Mouse (Mus musculus) c-Kit-negative CD71-positive TER-119-positive erythroid progenitor cells, embryonic 14.5 days (primary cell): ENCODE results near the gene Dnajb1.
"Not testable (repeated sequence)": the region's sequence is repeated elsewhere in the genome, so short reads cannot be mapped to it uniquely, and the experiment has no call there.

ENCODE experiments used
- DNase-seq: peaks from one replicate; pipeline ENCODE4 v3.0.0-alpha.2; 2013; ENCODE audit warnings: low read depth, low spot score

The Dnajb1 gene

DNA sequence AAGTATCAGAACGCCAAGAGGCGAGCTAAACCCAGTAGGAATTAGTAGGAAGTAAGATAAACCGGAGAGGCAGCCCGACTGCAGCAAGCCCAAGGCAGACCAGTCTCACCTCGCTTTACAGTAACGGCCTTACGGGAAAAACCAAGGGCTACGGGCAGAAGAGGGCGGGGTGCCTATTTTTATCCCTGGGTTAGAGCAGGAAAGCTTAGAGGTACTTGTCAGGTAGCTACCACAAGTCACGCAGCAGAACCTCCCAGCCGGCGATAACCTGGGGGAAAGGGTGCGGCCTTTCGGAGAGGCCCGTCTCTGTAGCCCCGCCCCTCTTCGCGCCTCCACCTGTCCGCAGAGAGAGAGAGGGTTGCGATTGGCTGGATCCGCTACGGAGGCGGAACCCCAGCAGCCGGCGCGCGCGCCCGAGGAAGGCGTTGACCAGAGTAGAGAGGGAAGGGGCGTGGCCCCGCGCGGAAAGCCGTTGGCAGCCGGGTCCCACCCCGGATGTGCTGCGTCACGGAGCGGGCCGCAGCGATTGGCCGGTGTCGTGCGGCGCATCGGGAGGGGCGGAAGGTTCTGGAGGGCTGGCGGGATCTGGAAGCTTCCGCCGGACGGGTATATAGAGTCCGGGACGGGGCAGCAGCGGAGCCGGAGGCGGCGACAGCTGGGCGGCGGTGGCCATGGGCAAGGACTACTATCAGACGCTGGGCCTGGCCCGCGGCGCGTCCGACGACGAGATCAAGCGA is at the start of gene Dnajb1, which contains the start of gene Tecr:
Dnajb1 (plus strand) TSS at position 533 of the 737 bp plus-strand sequence.
Tecr (minus strand) TSS at position 311 of the 737 bp plus-strand sequence.
- peak; percentile 99 for DNase-seq

DNA sequence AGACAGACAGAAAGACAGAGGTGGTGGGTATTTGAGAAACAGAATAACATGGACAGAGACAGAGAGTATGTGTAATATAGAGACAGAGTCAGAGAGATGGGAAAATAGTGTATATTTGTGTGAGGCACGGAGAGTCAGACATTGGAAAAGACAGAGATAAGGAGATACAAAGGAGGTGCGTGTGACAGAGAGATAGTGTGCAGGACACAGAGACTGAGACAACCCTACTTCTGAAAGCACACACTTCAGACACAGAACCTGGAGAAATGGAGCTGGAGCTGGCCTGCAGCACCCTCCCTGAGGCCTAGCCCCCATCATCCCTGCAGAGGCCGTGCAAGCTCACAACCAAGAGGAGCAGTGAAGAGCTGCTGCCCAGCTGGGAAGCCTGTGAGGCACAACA is 45.3 kb upstream of the Dnajb1 start:
- no peak for DNase-seq

DNA sequence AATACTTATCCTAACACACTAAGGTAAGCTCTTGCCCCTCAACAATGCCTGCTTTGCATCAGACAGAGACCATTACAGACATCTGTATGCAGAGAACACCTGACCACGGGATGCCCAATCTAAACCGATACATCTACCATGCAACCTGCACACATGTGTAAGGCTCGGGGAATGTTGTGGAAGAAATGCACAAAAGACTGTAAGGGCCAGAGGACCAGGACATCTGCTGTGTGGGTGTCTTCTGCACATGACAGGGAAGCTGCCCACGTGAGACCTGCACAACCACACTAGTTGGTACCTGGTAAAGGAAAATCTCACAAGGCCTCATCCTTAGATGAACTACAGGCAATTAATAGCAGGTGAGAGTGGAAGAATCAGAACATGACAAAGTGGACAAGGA is 44.7 kb upstream of the Dnajb1 start:
- no peak for DNase-seq

DNA sequence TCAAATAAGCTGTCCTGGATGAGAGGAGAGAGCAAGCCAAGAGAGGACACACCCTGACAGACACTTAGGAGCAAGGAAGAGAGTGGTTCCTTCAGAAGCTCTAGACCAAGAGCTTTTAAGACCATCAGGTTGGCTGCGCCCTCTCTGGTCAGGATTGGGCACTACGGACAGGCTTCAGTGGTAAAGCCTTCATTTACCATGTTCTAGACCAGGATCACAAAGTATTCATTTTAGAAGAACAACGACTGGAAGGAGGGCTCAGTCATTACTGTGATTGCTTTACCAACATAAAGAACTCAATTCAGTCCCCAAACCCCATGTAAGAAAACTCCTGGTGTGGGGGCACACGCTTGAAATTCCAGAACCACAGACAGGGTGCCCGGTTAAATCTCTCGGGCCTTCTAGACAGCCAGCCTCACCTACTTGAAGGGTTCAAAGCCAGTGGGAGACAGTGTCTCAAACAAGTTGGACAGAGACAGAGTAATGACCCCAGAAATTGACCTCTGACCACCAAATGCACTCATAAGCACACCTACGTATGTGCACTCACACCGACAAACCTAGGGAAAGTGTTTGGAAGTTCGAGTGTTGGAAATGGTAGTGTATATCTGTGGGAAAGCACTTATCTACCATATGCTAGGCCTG is 42.1 kb upstream of the Dnajb1 start:
- DNase-seq, result no peak

DNA sequence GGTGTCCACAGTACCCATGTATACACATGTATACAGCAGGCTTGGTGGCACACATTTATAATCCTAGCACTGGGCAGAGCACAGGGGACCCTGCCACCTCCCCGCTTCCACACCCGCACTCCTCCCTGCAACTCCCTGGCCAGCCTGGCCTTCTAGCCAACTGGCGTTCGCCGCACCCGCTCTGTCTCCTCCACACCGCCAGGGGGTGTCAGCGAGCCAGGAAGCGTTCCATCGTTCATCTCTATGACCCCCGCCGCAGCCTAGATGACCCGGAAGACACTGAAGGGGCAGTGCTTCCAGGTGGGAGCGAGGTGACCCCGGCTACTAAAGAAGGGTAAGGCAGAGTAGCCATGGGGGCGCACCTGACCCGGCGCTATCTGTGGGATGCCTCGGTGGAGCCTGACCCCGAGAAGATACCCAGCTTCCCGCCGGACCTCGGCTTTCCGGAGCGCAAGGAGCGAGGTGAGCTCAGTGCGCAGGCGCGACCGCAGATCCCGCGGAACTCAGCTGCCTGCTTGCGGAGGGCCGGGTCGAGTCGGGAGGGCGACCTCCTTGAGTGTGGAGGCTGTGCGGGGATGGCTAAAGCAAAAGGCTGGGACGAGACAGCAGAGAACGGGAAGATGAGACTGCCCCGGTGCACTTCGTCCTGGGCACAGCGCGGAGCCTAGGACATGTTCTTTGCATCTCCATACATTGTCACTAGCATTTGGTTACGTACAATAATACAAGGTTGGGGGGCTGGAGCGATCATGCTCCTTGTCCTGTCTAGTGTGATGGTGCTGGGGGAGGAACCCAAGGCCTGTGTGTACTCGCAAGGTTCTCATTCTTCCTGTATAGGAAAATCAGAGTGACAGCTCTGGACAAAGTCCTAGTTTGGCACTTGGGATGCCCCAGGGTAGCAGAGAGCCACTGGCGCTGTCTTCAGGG is 41.3 kb upstream of the Dnajb1 start, which contains the start of gene Ndufb7:
Ndufb7 (plus strand) TSS at position 203 of the 927 bp plus-strand sequence.
- DNase-seq, result peak; percentile 71

DNA sequence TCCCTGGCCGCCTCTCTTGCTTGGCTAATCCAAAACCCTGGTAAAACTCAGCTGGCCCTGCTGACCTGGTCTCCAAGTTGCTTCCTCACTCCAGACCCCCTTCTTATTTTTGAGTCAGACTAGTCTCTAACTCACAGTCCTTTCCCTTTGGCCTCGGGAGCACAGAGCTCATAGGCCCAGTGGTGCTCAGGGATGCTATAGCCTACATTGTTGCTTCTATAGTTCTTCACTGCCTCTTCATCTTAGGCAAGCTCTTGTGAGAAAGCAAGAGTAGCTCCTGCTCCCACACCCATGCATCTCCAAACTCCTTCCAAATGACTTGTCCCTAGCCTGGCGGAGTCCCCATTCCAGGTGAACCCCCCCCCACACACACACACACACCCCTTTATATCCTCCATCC is 40.3 kb upstream of the Dnajb1 start:
- no peak for DNase-seq

DNA sequence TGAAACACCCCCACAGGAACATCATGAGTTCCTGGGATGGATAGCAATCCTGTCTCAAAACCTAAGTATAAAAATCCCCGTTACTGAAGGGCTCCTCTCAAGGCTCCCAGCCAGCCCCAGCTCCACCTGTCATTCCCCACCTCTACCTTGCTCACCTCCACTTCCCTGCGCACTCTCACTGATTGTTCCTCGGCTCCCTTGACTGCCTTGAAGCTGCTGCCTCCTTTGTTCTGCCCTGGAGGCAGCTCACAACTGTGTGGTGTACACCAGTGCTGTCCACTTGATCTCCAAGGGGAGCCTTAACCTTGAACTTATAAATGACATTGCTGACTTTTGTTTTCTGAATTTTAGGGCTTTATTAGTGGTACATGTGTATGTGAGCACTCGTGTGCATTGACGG is 39.9 kb upstream of the Dnajb1 start:
- no peak for DNase-seq

DNA sequence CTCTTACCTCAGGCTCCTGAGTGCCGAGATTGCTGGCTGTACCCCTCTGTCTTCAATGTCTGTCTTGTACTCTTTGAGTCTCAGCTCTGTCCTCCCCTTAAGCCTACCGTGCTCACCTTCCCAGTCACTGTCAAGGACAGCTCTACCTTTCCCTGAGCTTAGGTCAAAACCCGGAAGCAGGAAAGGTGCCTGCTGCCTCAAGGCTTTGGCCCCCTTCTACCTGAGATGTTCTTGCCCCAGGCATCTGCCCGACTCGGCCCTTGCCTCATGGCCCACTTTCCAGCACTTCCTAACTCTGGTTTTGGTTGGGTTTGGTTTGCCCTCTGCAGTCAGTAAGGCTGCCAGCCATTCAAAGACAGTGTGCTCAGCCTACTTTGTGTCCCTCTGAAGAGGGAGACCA is 39.2 kb upstream of the Dnajb1 start:
- DNase-seq, result no peak

DNA sequence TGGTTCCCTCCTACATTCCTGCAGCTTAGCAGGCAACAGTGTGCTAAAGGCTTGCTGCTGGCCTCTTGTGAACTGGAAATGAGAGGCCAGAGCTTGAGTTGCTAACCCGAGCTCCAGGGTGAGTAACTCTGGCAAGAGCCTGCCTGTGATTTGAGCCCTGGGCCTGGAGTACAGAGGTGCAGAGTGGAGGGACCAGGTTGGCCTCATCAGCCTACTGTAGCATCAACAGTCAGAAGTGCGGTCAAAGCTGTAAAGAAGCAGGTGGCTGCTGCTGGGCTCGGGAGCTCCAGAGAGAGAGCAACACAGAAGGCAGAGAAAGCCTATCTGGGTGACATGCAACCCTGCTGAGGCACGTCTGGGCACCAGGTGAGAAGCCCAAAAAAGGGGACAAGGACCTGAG is 38.8 kb upstream of the Dnajb1 start:
- no peak for DNase-seq

DNA sequence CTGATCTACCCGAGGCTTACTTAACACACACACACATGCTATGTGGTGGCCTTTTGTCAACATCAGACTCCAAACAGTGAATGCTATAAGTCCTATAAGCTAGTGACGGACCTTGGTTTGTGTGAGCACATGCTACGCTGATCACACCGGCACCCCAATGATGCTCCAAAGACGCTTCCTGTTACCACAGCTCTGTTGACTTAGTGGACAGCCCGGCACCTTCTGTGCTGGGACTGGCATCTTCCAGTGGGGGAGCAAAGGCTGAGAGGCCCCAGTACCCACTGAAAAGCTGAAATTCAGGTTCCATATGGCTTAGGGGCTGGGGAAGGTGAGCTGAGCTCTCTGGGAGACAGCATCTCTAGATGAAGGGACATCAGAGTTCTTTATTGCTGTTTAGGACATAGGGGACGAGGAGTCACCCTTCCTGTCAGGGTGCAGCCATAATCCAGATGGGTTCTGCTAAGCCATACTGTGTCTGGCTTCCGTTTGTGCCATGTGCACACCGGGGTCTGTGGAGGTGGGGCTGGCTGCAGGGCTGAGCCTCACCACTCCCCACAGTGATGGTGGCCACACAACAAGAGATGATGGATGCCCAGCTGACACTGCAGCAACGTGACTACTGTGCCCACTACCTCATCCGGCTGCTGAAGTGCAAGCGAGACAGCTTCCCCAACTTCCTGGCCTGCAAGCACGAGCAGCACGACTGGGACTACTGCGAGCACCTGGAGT is 37.6 kb upstream of the Dnajb1 start:
- no peak for DNase-seq

DNA sequence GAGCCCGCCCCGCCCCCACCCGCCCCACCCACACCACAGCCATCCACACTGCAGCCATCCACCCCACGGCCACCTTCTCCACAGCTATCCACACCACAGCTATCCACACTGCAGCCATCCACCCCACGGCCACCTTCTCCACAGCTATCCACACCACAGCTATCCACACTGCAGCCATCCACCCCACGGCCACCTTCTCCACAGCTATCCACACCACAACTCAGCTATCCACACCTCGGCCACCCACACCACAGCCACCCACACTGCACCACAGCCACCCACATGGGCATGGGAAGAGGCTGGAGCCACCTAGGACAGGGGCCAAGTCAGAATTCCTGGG is 37.0 kb upstream of the Dnajb1 start:
- DNase-seq, result not testable (repeated sequence)

DNA sequence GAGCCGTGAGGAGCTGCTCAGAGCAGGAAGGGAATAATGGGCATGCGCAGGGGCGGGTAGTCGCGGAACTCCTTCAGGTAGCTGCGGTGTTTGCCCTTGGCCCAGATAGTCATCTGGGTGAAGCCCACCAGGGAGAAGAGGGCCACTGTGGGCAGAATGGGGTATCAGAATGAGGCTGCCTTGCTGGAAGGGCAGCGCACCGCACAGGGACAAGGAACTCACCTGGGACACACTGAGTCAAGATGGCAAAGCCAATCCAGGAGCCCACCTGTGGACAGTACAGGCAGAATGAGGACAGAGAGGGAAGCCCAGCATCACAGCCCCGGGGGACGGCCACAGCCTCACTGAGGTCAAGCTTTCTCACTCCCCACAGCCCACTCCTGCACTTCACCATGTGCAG is 36.2 kb upstream of the Dnajb1 start:
- DNase-seq, result no peak

DNA sequence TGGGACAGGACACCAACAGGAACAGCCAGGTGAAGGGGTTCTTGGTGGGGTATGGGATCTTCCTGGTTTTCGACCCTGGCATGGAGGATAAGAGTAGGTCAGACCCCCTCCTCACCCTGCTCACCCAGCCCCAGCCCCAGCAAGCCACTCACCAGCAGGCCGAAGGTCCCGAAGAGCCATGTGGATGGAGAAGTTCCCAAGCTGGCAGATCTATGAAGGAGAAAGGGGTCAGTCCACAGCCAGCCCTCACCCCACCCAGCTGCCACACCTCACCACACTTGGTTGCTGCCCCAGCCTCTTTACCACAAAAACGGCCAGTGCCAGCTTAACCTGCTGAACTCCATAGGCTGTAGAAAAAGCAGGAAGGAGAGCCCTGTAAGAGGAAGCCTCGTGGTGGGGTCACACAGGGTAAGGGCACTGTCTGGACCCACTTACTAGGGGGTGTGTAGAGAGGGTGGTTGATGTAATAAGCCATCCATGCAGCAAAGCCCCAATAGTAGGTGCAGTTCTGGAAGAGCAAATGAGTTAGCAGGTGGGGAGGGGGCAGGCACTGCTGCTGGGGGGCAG is 35.7 kb upstream of the Dnajb1 start:
- no peak for DNase-seq

DNA sequence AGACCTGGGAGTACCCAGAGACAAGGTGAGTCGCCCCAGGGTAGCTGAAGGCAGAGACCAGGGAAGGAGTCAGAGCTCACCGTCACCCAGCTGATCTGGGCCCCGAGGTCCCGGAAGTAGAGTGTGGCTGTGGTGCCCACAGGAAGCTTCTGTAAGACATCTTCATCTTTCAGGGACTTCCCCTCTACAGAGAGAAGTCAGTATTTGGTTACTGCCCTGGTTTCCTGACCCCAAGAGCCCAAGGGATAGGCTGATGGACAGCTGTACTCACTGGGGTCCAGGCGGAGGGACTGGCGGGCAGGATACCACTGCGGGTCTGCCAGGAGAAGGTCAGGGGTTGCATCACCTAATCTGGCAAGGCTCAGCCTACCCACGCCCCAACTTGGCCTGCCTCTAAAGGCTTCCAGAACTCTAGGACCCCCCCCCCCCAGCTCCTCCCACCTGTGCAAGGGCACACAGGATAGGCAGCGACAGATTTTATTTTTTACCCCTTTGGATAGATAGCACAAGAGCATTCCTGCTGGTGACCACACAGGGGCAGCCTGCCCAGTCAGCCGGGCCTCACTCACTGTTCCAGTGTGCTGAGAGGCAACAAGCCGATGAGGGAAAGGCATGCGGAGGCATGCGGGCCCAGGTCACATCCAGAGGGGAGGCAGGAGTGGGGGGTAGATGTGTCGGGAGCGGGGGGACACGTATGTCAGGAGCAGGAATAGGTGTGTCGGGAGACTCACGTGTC is 34.7 kb upstream of the Dnajb1 start:
- no peak for DNase-seq

DNA sequence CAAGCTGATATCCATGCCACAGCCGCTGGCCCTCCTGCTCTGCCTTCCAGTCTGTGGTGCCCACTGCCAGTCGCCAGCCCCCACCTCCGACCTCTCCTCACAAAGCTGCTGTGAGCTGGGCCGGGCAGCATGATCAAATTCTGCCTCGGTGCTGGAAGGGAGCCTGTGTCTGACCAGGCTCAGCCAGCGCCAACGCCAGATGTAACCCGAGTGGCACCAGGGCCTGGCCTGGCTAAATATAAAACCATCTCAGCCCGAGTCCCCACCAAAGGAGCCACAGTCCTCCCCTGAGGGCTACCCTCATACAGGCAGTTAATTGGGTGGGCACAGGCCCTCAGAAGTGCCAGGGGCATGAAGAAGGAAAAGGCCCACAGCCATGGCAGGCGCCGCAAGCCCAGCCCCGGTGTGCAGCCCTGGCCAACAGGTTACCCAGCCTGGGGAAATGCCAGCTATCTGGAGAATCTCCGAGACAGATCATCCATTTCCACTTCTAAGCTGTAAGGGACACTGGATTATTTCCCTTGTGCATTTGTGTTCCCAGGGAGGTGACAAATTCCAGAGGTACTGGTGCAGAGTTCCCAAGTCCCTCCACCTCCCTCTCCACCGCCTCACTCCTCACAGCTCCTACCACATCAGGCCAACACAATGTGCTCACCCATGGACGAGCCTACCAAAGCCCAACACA is 33.2 kb upstream of the Dnajb1 start:
- DNase-seq, result no peak

DNA sequence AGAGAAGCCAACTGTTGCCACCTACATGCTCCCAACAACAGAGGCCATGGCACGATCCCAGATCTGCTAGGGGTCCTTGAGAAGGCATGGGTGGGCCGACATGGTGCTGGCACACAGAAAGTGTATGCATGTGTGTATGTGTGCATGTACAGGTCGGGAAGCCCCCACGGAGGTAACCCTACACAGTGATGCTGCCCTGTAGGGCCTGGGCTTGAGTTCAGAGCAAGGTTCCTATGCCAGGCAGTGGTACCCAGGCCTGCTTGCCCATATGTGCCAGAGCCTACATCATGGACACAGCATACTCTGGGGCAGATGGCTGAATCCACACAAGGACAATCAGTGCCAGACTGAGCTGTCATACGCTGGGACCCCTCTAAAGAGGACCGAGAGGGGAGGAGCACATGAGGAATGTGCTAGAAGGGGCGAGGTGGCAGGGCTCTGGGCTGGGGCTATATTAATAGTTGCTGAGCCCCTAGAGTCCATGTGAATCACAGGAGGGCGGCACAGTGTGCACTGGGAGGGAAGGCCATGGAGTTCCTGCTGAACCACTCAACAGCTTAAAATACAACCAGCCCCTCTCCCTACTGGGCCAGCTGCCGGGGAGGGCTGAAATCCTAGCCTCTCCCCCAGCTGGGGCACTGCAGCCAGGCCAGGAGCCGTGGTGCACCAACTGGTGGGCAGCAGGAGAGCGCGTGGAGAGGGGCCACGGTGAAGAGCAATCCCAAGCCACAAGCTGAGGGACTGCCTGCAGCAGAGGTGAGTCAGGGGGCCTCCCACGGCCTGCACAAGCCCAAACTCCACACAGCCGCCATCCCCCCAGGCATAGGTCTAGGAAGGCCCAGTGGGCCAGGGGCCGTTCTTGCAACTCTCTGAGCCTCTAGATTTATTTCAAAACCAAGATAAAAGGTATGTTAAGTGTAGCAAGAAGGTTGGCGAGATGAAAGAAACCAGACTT is 32.2 kb upstream of the Dnajb1 start:
- no peak for DNase-seq

DNA sequence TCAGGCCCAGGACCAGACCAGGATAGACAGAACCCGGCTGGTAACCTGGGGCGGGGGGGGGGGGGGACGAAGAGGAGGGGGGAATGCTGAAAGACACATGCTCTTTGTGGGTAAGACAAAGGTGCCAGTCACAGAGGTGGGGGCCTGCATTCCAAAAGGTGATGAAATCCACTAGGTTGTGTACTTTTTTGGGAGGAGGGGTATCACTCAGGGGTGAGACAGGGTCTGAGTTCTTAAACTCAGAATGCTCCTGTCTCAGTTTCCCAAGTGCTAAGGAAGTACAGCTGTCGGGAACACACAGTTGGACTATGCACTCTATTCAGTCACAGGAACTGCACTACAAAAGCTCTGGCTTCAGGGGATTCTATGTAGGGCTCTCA is 31.5 kb upstream of the Dnajb1 start:
- no peak for DNase-seq

DNA sequence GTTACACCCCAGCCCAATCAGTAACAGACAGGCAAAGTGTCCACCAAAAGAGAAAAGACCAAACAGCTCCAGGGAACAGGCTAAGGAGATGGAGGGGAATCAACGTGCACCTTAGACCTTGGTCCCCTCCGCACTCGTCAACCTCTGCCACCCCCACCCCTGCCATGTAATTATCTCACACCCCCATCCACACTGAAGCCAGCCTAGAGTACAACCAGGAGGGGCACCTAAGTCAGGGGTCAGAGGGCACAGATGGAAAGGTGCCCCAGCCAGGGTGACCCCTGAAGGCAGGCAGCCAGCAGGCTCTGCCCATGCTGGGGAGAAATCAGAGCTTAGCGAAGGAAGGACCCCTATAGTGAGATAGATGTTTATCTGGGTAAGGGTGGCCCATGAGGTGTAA is 31.1 kb upstream of the Dnajb1 start:
- DNase-seq, result no peak

DNA sequence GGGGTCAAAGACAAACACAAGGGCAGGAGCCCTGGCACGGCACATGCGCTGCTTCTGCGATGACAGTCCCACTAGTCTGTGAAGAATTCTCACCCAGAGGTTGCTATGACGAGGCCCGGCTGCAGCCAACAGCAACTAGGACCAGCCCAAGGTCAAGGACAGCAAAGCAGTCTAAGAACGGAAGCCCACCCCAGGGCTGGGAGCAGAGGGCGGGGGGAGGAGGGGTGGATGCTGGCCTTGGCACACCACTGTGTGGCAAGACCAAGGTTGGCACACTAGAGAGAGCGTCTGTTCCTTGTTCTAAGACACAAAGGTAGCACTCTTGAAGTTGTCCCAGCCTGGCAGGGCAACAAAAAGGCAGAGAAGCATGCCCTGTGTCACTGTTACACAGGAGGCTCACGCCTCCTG is 30.6 kb upstream of the Dnajb1 start:
- no peak for DNase-seq
